Mouse (Mus musculus): ENCODE results near the gene Cd80. TPM values are rescaled to one million over a fixed set of nuclear protein-coding genes. Genes with fewer than 3 reads are reported as not detected.

The Cd80 gene
- polyA plus RNA-seq, 1 experiment from 2014 or later = 0.30 TPM

- no peak for TF ChIP-seq CTCF (IDR thresholded peaks at IDR 0.05; ENCODE audit: low read depth)
- DNase-seq (no peak), ATAC-seq (ENCODE audit: insufficient read depth) (no peak)
- no peak overlapping the region for H3K4me3 ChIP-seq (ENCODE audit: low read depth, low read length)
- H3K4me2 ChIP-seq = no peak overlapping the region
- H3K27me3 ChIP-seq (ENCODE audit: insufficient read depth, low read length) = no peaks in the 10 kb centered on the region
- peaks cover 8% of the 10 kb centered on the region for H3K36me3 ChIP-seq (ENCODE audit: insufficient read depth)
- H3K4me1 ChIP-seq (ENCODE audit: insufficient read depth) = no peaks in the 10 kb centered on the region
- WGBS = 71% methylated on average over 11 of the region's 11 CpGs
- H3K9me3 ChIP-seq (ENCODE audit: low read depth, low read length) = no peaks in the 10 kb centered on the region
- H3K27ac ChIP-seq (ENCODE audit: low read depth) = no peak overlapping the region
- H3K9ac ChIP-seq = no peak overlapping the region
Observed at GRCm38 (mm10) chr16:38454533-38455254, 667 bp upstream of the Cd80 start.

GRCm38 (mm10) chr16:38456812-38457567 is 1.6 kb downstream of the Cd80 start:
- TF ChIP-seq CTCF (IDR thresholded peaks at IDR 0.05; ENCODE audit: low read depth) = no peak
- H3K27me3 ChIP-seq (ENCODE audit: insufficient read depth, low read length) = no peaks in the 10 kb centered on the region
- 46% methylated on average over 11 of the region's 11 CpGs for WGBS

GRCm38 (mm10) chr16:38458600-38459280 is 3.4 kb downstream of the Cd80 start:
- no peak overlapping the region for H3K27ac ChIP-seq (ENCODE audit: low read depth)
- H3K9me3 ChIP-seq (ENCODE audit: low read depth, low read length) = no peaks in the 10 kb centered on the region
- TF ChIP-seq CTCF (IDR thresholded peaks at IDR 0.05; ENCODE audit: low read depth) = no peak
- H3K27me3 ChIP-seq (ENCODE audit: insufficient read depth, low read length) = no peaks in the 10 kb centered on the region
- no peak overlapping the region for H3K4me3 ChIP-seq (ENCODE audit: low read depth, low read length)
- DNase-seq = no peak
- no peak overlapping the region for H3K4me2 ChIP-seq
- no peak for ATAC-seq (ENCODE audit: insufficient read depth)
- H3K9ac ChIP-seq = no peak overlapping the region
- no peaks in the 10 kb centered on the region for H3K36me3 ChIP-seq (ENCODE audit: insufficient read depth)
- no peaks in the 10 kb centered on the region for H3K4me1 ChIP-seq (ENCODE audit: insufficient read depth)
- 69% methylated on average over 6 of the region's 6 CpGs for WGBS

More at GRCm38 (mm10) chr16:38456812-38457567, 1.6 kb downstream of the Cd80 start:
- Histone ChIP-seq H3K27ac (ENCODE audit: low read depth) (no peak overlapping the region), H3K4me2 (no peak overlapping the region), H3K4me3 (ENCODE audit: low read depth, low read length) (no peak overlapping the region), H3K36me3 (ENCODE audit: insufficient read depth) (no peaks in the 10 kb centered on the region), H3K9me3 (ENCODE audit: low read depth, low read length) (no peaks in the 10 kb centered on the region), H3K4me1 (ENCODE audit: insufficient read depth) (no peaks in the 10 kb centered on the region), H3K9ac (no peak overlapping the region)
- DNase-seq (no peak), ATAC-seq (ENCODE audit: insufficient read depth) (no peak)

GRCm38 (mm10) chr16:38459990-38460389 is 4.6 kb downstream of the Cd80 start:
- H3K4me1 ChIP-seq (ENCODE audit: insufficient read depth) = no peaks in the 10 kb centered on the region
- no peak overlapping the region for H3K9ac ChIP-seq
- H3K9me3 ChIP-seq (ENCODE audit: low read depth, low read length) = no peaks in the 10 kb centered on the region
- H3K36me3 ChIP-seq (ENCODE audit: insufficient read depth) = no peaks in the 10 kb centered on the region
- no peak overlapping the region for H3K4me3 ChIP-seq (ENCODE audit: low read depth, low read length)
- H3K27ac ChIP-seq (ENCODE audit: low read depth) = no peak overlapping the region
- no peak overlapping the region for H3K4me2 ChIP-seq
- DNase-seq = no peak
- no peak for TF ChIP-seq CTCF (IDR thresholded peaks at IDR 0.05; ENCODE audit: low read depth)
- ATAC-seq (ENCODE audit: insufficient read depth) = no peak
- no peaks in the 10 kb centered on the region for H3K27me3 ChIP-seq (ENCODE audit: insufficient read depth, low read length)
- WGBS = 91% methylated on average over 4 of the region's 4 CpGs

- Histone ChIP-seq H3K4me1 (ENCODE audit: insufficient read depth) (no peaks in the 10 kb centered on the region), H3K36me3 (ENCODE audit: insufficient read depth) (no peaks in the 10 kb centered on the region), H3K27me3 (ENCODE audit: insufficient read depth, low read length) (no peaks in the 10 kb centered on the region), H3K27ac (ENCODE audit: low read depth) (no peak overlapping the region), H3K4me3 (ENCODE audit: low read depth, low read length) (no peak overlapping the region), H3K4me2 (no peak overlapping the region), H3K9ac (no peak overlapping the region), H3K9me3 (ENCODE audit: low read depth, low read length) (no peaks in the 10 kb centered on the region)
- no peak for TF ChIP-seq CTCF (IDR thresholded peaks at IDR 0.05; ENCODE audit: low read depth)
- DNase-seq (no peak), ATAC-seq (ENCODE audit: insufficient read depth) (no peak)
- WGBS = 47% methylated on average over 8 of the region's 8 CpGs
Observed at GRCm38 (mm10) chr16:38461749-38462148, 6.4 kb downstream of the Cd80 start.

GRCm38 (mm10) chr16:38462161-38462560 is 6.8 kb downstream of the Cd80 start:
- Histone ChIP-seq H3K9me3 (ENCODE audit: low read depth, low read length) (no peaks in the 10 kb centered on the region), H3K9ac (no peak overlapping the region), H3K27ac (ENCODE audit: low read depth) (no peak overlapping the region), H3K4me3 (ENCODE audit: low read depth, low read length) (no peak overlapping the region), H3K4me2 (no peak overlapping the region), H3K36me3 (ENCODE audit: insufficient read depth) (no peaks in the 10 kb centered on the region), H3K27me3 (ENCODE audit: insufficient read depth, low read length) (no peaks in the 10 kb centered on the region), H3K4me1 (ENCODE audit: insufficient read depth) (no peaks in the 10 kb centered on the region)
- 64% methylated on average over 7 of the region's 7 CpGs for WGBS
- ATAC-seq (ENCODE audit: insufficient read depth) = no peak
- no peak for TF ChIP-seq CTCF (IDR thresholded peaks at IDR 0.05; ENCODE audit: low read depth)
- no peak for DNase-seq

- H3K9ac ChIP-seq = no peak overlapping the region
- H3K4me2 ChIP-seq = no peak overlapping the region
- WGBS = 86% methylated on average over 5 of the region's 5 CpGs
- TF ChIP-seq CTCF (IDR thresholded peaks at IDR 0.05; ENCODE audit: low read depth) = no peak
- no peak for ATAC-seq (ENCODE audit: insufficient read depth)
- H3K36me3 ChIP-seq (ENCODE audit: insufficient read depth) = no peaks in the 10 kb centered on the region
- H3K27ac ChIP-seq (ENCODE audit: low read depth) = no peak overlapping the region
- no peaks in the 10 kb centered on the region for H3K4me1 ChIP-seq (ENCODE audit: insufficient read depth)
- H3K9me3 ChIP-seq (ENCODE audit: low read depth, low read length) = no peaks in the 10 kb centered on the region
- no peaks in the 10 kb centered on the region for H3K27me3 ChIP-seq (ENCODE audit: insufficient read depth, low read length)
- no peak for DNase-seq
- H3K4me3 ChIP-seq (ENCODE audit: low read depth, low read length) = no peak overlapping the region
Observed at GRCm38 (mm10) chr16:38463305-38463704, 7.9 kb downstream of the Cd80 start.
